Mouse (Mus musculus) liver, embryonic 15.5 days (tissue): ENCODE results near the gene Baz2b. TPM values are rescaled to one million over a fixed set of nuclear protein-coding genes. Genes with fewer than 3 reads are reported as not detected.
"Not testable (repeated sequence)": the region's sequence is repeated elsewhere in the genome, so short reads cannot be mapped to it uniquely, and the experiment has no call there.

ENCODE experiments used
- ATAC-seq: fragments of 200-750 bp; cut with Nextera tagmentation; 2 replicates; pipeline ENCODE4 v1.8.0; 2017; ENCODE audit warnings: moderate number of reproducible peaks, mild to moderate bottlenecking, moderate library complexity; ENCODE audit not compliant: insufficient read depth
- H3K27ac ChIP-seq: fragments of 300-500 bp; sonication (generic); replicated peaks from 2 replicates; pipeline ENCODE4 v1.5.1; 2015; ENCODE audit warnings: mild to moderate bottlenecking, inconsistent platforms
- H3K27me3 ChIP-seq: fragments of 300-500 bp; sonication (generic); 2 replicates; pipeline ENCODE4 v1.6.1; 2015; ENCODE audit warnings: mild to moderate bottlenecking, inconsistent platforms
- H3K36me3 ChIP-seq: fragments of 300-500 bp; sonication (generic); replicated peaks from 2 replicates; pipeline ENCODE4 v1.6.1; 2015; ENCODE audit warnings: moderate library complexity, mild to moderate bottlenecking, inconsistent platforms
- H3K4me1 ChIP-seq: fragments of 300-500 bp; sonication (generic); replicated peaks from 2 replicates; pipeline ENCODE4 v1.6.1; 2015; ENCODE audit warnings: inconsistent platforms
- H3K4me2 ChIP-seq: fragments of 300-500 bp; sonication (generic); 2 replicates; pipeline ENCODE4 v1.6.1; 2015; ENCODE audit warnings: moderate library complexity, mild to moderate bottlenecking, inconsistent platforms
- H3K4me3 ChIP-seq: fragments of 300-500 bp; sonication (generic); replicated peaks from 2 replicates; pipeline ENCODE4 v1.5.1; 2015; ENCODE audit warnings: mild to moderate bottlenecking, inconsistent platforms
- H3K9ac ChIP-seq: fragments of 300-500 bp; sonication (generic); 2 replicates; pipeline ENCODE4 v1.6.1; 2015; ENCODE audit warnings: moderate library complexity, mild to moderate bottlenecking, inconsistent platforms
- H3K9me3 ChIP-seq: fragments of 300-500 bp; sonication (generic); replicated peaks from 2 replicates; pipeline ENCODE4 v1.6.1; 2016; ENCODE audit warnings: inconsistent platforms
- WGBS: fragments of 180-500 bp; shearing (Covaris S2); methylation state at CpG from one replicate; pipeline ENCODE4 v1.1.7; 2015; ENCODE audit warnings: mixed read lengths; ENCODE audit not compliant: insufficient replicate concordance; 5-methylcytosine and 5-hydroxymethylcytosine counted together
- polyA plus RNA-seq: library from polyadenylated mRNA; unstranded; fragments of >200 nt; fragmentation: Nextera tagmentation; extraction: Ambion mirVana; gene quantifications from 2 replicates; pipeline ENCODE4 v1.2.1, GENCODE M21; 2015

Baz2b gene
- polyA plus RNA-seq, 1 experiment from 2014 or later: 14.8 TPM

- no peak for ATAC-seq
- H3K27me3 ChIP-seq: no peaks in the 10 kb centered on the region
- H3K9me3 ChIP-seq: no peaks in the 10 kb centered on the region
- H3K36me3 ChIP-seq: no peaks in the 10 kb centered on the region
- H3K9ac ChIP-seq: no peak overlapping the region
- H3K4me3 ChIP-seq: no peak overlapping the region
- H3K27ac ChIP-seq: no peak overlapping the region
- H3K4me1 ChIP-seq: peaks cover 16% of the 10 kb centered on the region
- no peak overlapping the region for H3K4me2 ChIP-seq
- WGBS: 75% methylated on average over 14 of the region's 14 CpGs
Observed at GRCm38 (mm10) chr2:60088785-60089527, 120.7 kb downstream of the Baz2b start.

- H3K9me3 ChIP-seq: no peaks in the 10 kb centered on the region
- H3K4me3 ChIP-seq: no peak overlapping the region
- ATAC-seq: no peak
- peaks cover 28% of the 10 kb centered on the region for H3K4me1 ChIP-seq
- no peak overlapping the region for H3K9ac ChIP-seq
- H3K4me2 ChIP-seq: no peak overlapping the region
- no peaks in the 10 kb centered on the region for H3K36me3 ChIP-seq
- 68% methylated on average over 8 of the region's 8 CpGs for WGBS
- H3K27ac ChIP-seq: peak overlapping the region; percentile 38
- no peaks in the 10 kb centered on the region for H3K27me3 ChIP-seq
Observed at GRCm38 (mm10) chr2:60086197-60086903, 123.3 kb downstream of the Baz2b start.

GRCm38 (mm10) chr2:60084823-60085222 lies 124.8 kb downstream of the Baz2b start:
- WGBS: 81% methylated on average over 1 of the region's 1 CpGs
- no peak for ATAC-seq

GRCm38 (mm10) chr2:60082984-60083636 lies 126.5 kb downstream of the Baz2b start:
- no peaks in the 10 kb centered on the region for H3K36me3 ChIP-seq
- no peaks in the 10 kb centered on the region for H3K9me3 ChIP-seq
- no peak overlapping the region for H3K9ac ChIP-seq
- no peak overlapping the region for H3K4me2 ChIP-seq
- H3K27me3 ChIP-seq: no peaks in the 10 kb centered on the region
- WGBS: 46% methylated on average over 7 of the region's 7 CpGs
- 0 out of 2 replicates have a peak overlapping the region, but pooled peaks have one; percentile 38 for H3K27ac ChIP-seq
- H3K4me3 ChIP-seq: no peak overlapping the region
- H3K4me1 ChIP-seq: peaks cover 27% of the 10 kb centered on the region
- ATAC-seq: no peak

More at GRCm38 (mm10) chr2:60084823-60085222, 124.8 kb downstream of the Baz2b start:
- Histone ChIP-seq H3K9me3 (no peaks in the 10 kb centered on the region), H3K36me3 (no peaks in the 10 kb centered on the region), H3K27me3 (no peaks in the 10 kb centered on the region), H3K4me2 (no peak overlapping the region), H3K9ac (no peak overlapping the region), H3K4me3 (no peak overlapping the region), H3K4me1 (peaks cover 31% of the 10 kb centered on the region), H3K27ac (no peak overlapping the region)

- Histone ChIP-seq H3K27me3 (no peaks in the 10 kb centered on the region), H3K9me3 (no peaks in the 10 kb centered on the region), H3K4me3 (no peak overlapping the region), H3K36me3 (no peaks in the 10 kb centered on the region), H3K27ac (no peak overlapping the region), H3K4me2 (no peak overlapping the region), H3K9ac (no peak overlapping the region), H3K4me1 (peaks cover 35% of the 10 kb centered on the region)
- 72% methylated on average over 4 of the region's 4 CpGs for WGBS
- no peak for ATAC-seq
Observed at GRCm38 (mm10) chr2:60082225-60082624, 127.4 kb downstream of the Baz2b start.

GRCm38 (mm10) chr2:60080831-60081230 lies 128.8 kb downstream of the Baz2b start:
- H3K4me2 ChIP-seq: no peak overlapping the region
- no peak overlapping the region for H3K27ac ChIP-seq
- H3K4me3 ChIP-seq: no peak overlapping the region
- H3K4me1 ChIP-seq: peaks cover 43% of the 10 kb centered on the region
- H3K9ac ChIP-seq: no peak overlapping the region
- no peak for ATAC-seq
- no peaks in the 10 kb centered on the region for H3K9me3 ChIP-seq
- no peaks in the 10 kb centered on the region for H3K36me3 ChIP-seq
- H3K27me3 ChIP-seq: no peaks in the 10 kb centered on the region
- 54% methylated on average over 4 of the region's 4 CpGs for WGBS

GRCm38 (mm10) chr2:60077631-60078030 lies 132.0 kb downstream of the Baz2b start:
- 75% methylated on average over 9 of the region's 9 CpGs for WGBS
- Histone ChIP-seq H3K9me3 (no peaks in the 10 kb centered on the region), H3K4me2 (no peak overlapping the region), H3K36me3 (no peaks in the 10 kb centered on the region), H3K27me3 (no peaks in the 10 kb centered on the region), H3K4me3 (no peak overlapping the region), H3K9ac (no peak overlapping the region), H3K4me1 (peaks cover 50% of the 10 kb centered on the region), H3K27ac (no peak overlapping the region)
- no peak for ATAC-seq

- no peaks in the 10 kb centered on the region for H3K9me3 ChIP-seq
Observed at GRCm38 (mm10) chr2:60076800-60077199, 132.8 kb downstream of the Baz2b start.

GRCm38 (mm10) chr2:60076025-60076424 lies 133.6 kb downstream of the Baz2b start:
- H3K9me3 ChIP-seq: no peaks in the 10 kb centered on the region
- no peaks in the 10 kb centered on the region for H3K36me3 ChIP-seq
- WGBS: 16% methylated on average over 1 of the region's 1 CpGs
- H3K27me3 ChIP-seq: no peaks in the 10 kb centered on the region
- H3K4me1 ChIP-seq: peaks cover 49% of the 10 kb centered on the region
- no peak for ATAC-seq
- H3K4me3 ChIP-seq: no peak overlapping the region
- no peak overlapping the region for H3K9ac ChIP-seq
- H3K27ac ChIP-seq: 0 out of 2 replicates have a peak overlapping the region, but pooled peaks have one; percentile 6
- no peak overlapping the region for H3K4me2 ChIP-seq

More at GRCm38 (mm10) chr2:60076800-60077199, 132.8 kb downstream of the Baz2b start:
- H3K36me3 ChIP-seq: no peaks in the 10 kb centered on the region
- H3K27ac ChIP-seq: peak overlapping the region; percentile 59; the same call in 1 of the 2 replicates
- H3K4me3 ChIP-seq: no peak overlapping the region
- no peak overlapping the region for H3K9ac ChIP-seq
- H3K4me1 ChIP-seq: peaks cover 49% of the 10 kb centered on the region
- 12% methylated on average over 7 of the region's 7 CpGs for WGBS
- peak overlapping the region; percentile 10; the same call in 1 of the 2 replicates for H3K4me2 ChIP-seq
- no peak for ATAC-seq
- no peaks in the 10 kb centered on the region for H3K27me3 ChIP-seq

- not testable (repeated sequence) for H3K9ac ChIP-seq, H3K36me3 ChIP-seq, H3K27ac ChIP-seq, H3K9me3 ChIP-seq, H3K27me3 ChIP-seq, H3K4me2 ChIP-seq, H3K4me3 ChIP-seq
- ATAC-seq: peak; percentile 77
- 13% methylated on average over 1 of the region's 1 CpGs for WGBS
- H3K4me1 ChIP-seq: peaks cover 45% of the 10 kb centered on the region
Observed at GRCm38 (mm10) chr2:60073798-60074197, 135.8 kb downstream of the Baz2b start.

GRCm38 (mm10) chr2:60071813-60072212 lies 137.8 kb downstream of the Baz2b start:
- Histone ChIP-seq H3K27me3 (no peaks in the 10 kb centered on the region), H3K36me3 (0 out of 2 replicates have a peak, but pooled peaks cover 5% of the 10 kb centered on the region), H3K9me3 (no peaks in the 10 kb centered on the region), H3K4me3 (no peak overlapping the region), H3K4me2 (peak overlapping the region; percentile 23; the same call in 1 of the 2 replicates), H3K27ac (0 out of 2 replicates have a peak overlapping the region, but pooled peaks have one; percentile 24), H3K4me1 (peaks cover 31% of the 10 kb centered on the region), H3K9ac (no peak overlapping the region)
- peak; percentile 39; the same call in 1 of the 2 replicates for ATAC-seq
- WGBS: 13% methylated on average over 8 of the region's 8 CpGs
